Mouse (Mus musculus) cerebellum, postnatal 36 days (tissue): Measurements from ENCODE around the gene Vti1b.
A peak's percentile ranks its signal among the peaks of the same experiment; 100 is the strongest.
"Not testable (repeated sequence)": the region's sequence is repeated elsewhere in the genome, so short reads cannot be mapped to it uniquely, and the experiment has no call there.

Experiments used
- DNase-seq, 2 experiments: peaks; one replicate each; pipeline ENCODE4 v3.0.0; 2021 to 2022; ENCODE audit warnings: mixed read lengths in 2 of 2

Gene Vti1b

GRCm38 (mm10) chr12:79172019-79172941, at the start of gene Vti1b:
Gene Vti1b, minus strand, starts transcription at chr12:79172667.
- peak; percentile 88 to 91 for DNase-seq

- no peak for DNase-seq
Measured at GRCm38 (mm10) chr12:79217511-79217910, 45.0 kb upstream of the Vti1b start.

GRCm38 (mm10) chr12:79211447-79211846, 39.0 kb upstream of the Vti1b start:
- no peak for DNase-seq

- DNase-seq, result peak; percentile 44 to 57
Measured at GRCm38 (mm10) chr12:79208703-79209464, 36.4 kb upstream of the Vti1b start, which contains the start of gene Rdh12. Gene Rdh12, plus strand, starts transcription at chr12:79208914.

GRCm38 (mm10) chr12:79201882-79202281, 29.4 kb upstream of the Vti1b start:
- no peak for DNase-seq

- DNase-seq, result no peak
Measured at GRCm38 (mm10) chr12:79197105-79197504, 24.6 kb upstream of the Vti1b start.

GRCm38 (mm10) chr12:79193441-79193840, 21.0 kb upstream of the Vti1b start:
- peak; percentile 63 to 72 for DNase-seq

- DNase-seq, result no peak
Measured at GRCm38 (mm10) chr12:79192193-79192592, 19.7 kb upstream of the Vti1b start, which contains the start of gene Rdh11. Gene Rdh11, minus strand, starts transcription at chr12:79192293.

- peak; percentile 64 to 73 for DNase-seq
Measured at GRCm38 (mm10) chr12:79191701-79192100, 19.2 kb upstream of the Vti1b start.

GRCm38 (mm10) chr12:79190931-79191673, 18.6 kb upstream of the Vti1b start:
- DNase-seq, result peak; percentile 58 to 60

- not testable (repeated sequence) for DNase-seq
Measured at GRCm38 (mm10) chr12:79185160-79185559, 12.7 kb upstream of the Vti1b start.

- no peak for DNase-seq
Measured at GRCm38 (mm10) chr12:79175998-79176397, 3.5 kb upstream of the Vti1b start.

- no peak for DNase-seq
Measured at GRCm38 (mm10) chr12:79173721-79174120, 1.3 kb upstream of the Vti1b start.

- DNase-seq, result no peak
Measured at GRCm38 (mm10) chr12:79171269-79171995, 1.0 kb downstream of the Vti1b start.

GRCm38 (mm10) chr12:79170421-79170820, 2.0 kb downstream of the Vti1b start:
- DNase-seq, result no peak

- no peak for DNase-seq
Measured at GRCm38 (mm10) chr12:79169173-79169572, 3.3 kb downstream of the Vti1b start.

- DNase-seq, result no peak
Measured at GRCm38 (mm10) chr12:79162876-79163275, 9.6 kb downstream of the Vti1b start.

- no peak for DNase-seq
Measured at GRCm38 (mm10) chr12:79149653-79150052, 22.8 kb downstream of the Vti1b start.

GRCm38 (mm10) chr12:79141384-79141783, 31.1 kb downstream of the Vti1b start:
- no peak for DNase-seq

- DNase-seq, result no peak
Measured at GRCm38 (mm10) chr12:79140811-79141210, 31.7 kb downstream of the Vti1b start.

GRCm38 (mm10) chr12:79139417-79139816, 33.0 kb downstream of the Vti1b start:
- DNase-seq, result no peak

- no peak for DNase-seq
Measured at GRCm38 (mm10) chr12:79138999-79139398, 33.5 kb downstream of the Vti1b start.
